Mouse (Mus musculus): ENCODE data around the gene Cplx2. TPM values are rescaled to one million over a fixed set of nuclear protein-coding genes. Genes with fewer than 3 reads are reported as not detected.

The Cplx2 gene
- polyA plus RNA-seq, 1 experiment from 2014 or later = 15.4 TPM

GRCm38 (mm10) chr13:54372665-54373064 is 1.5 kb downstream of the Cplx2 start:
- WGBS = 0% methylated on average over 10 of the region's 16 CpGs
- no peak overlapping the region for H3K9ac ChIP-seq
- no peak overlapping the region for H3K4me3 ChIP-seq
- no peak overlapping the region for H3K27ac ChIP-seq
- ATAC-seq (ENCODE audit: low FRiP score, low read depth) = 0 out of 2 replicates have a peak, but pooled peaks have one; percentile 30
- peaks cover 35% of the 10 kb centered on the region for H3K4me1 ChIP-seq
- peak overlapping the region; percentile 71 for H3K4me2 ChIP-seq (replicated peaks)
- H3K27me3 ChIP-seq (replicated peaks) = peaks cover 5% of the 10 kb centered on the region
- H3K9me3 ChIP-seq = no peaks in the 10 kb centered on the region
- no peaks in the 10 kb centered on the region for H3K36me3 ChIP-seq

GRCm38 (mm10) chr13:54374106-54374706 is 3.1 kb downstream of the Cplx2 start:
- H3K27me3 ChIP-seq (replicated peaks) = peaks cover 5% of the 10 kb centered on the region
- H3K9ac ChIP-seq = 0 out of 2 replicates have a peak overlapping the region, but pooled peaks have one; percentile 5
- H3K4me2 ChIP-seq (replicated peaks) = no peak overlapping the region
- H3K27ac ChIP-seq = no peak overlapping the region
- 37% methylated on average over 9 of the region's 9 CpGs for WGBS
- no peak overlapping the region for H3K4me3 ChIP-seq
- no peaks in the 10 kb centered on the region for H3K9me3 ChIP-seq
- peaks cover 7% of the 10 kb centered on the region; the same call in 1 of the 2 replicates for H3K36me3 ChIP-seq
- no peak for ATAC-seq (ENCODE audit: low FRiP score, low read depth)
- H3K4me1 ChIP-seq = peaks cover 35% of the 10 kb centered on the region

GRCm38 (mm10) chr13:54375497-54376495 is 4.6 kb downstream of the Cplx2 start:
- 75% methylated on average over 11 of the region's 11 CpGs for WGBS
- Histone ChIP-seq H3K9ac (no peak overlapping the region), H3K27me3 (replicated peaks) (no peaks in the 10 kb centered on the region), H3K4me2 (replicated peaks) (no peak overlapping the region), H3K36me3 (peaks cover 10% of the 10 kb centered on the region; the same call in 1 of the 2 replicates), H3K4me1 (peaks cover 27% of the 10 kb centered on the region), H3K4me3 (no peak overlapping the region), H3K9me3 (no peaks in the 10 kb centered on the region), H3K27ac (no peak overlapping the region)
- ATAC-seq (ENCODE audit: low FRiP score, low read depth) = no peak

- 88% methylated on average over 7 of the region's 7 CpGs for WGBS
- no peak overlapping the region for H3K9ac ChIP-seq
- no peaks in the 10 kb centered on the region for H3K27me3 ChIP-seq (replicated peaks)
- H3K4me1 ChIP-seq = peaks cover 21% of the 10 kb centered on the region
- H3K36me3 ChIP-seq = peaks cover 10% of the 10 kb centered on the region; the same call in 1 of the 2 replicates
- H3K27ac ChIP-seq = no peak overlapping the region
- H3K4me3 ChIP-seq = no peak overlapping the region
- no peak overlapping the region for H3K4me2 ChIP-seq (replicated peaks)
- no peak for ATAC-seq (ENCODE audit: low FRiP score, low read depth)
- no peaks in the 10 kb centered on the region for H3K9me3 ChIP-seq
These were observed 5.6 kb downstream of the Cplx2 start for GRCm38 (mm10) chr13:54376736-54377135.

GRCm38 (mm10) chr13:54378051-54378450 is 6.9 kb downstream of the Cplx2 start:
- Histone ChIP-seq H3K27ac (no peak overlapping the region), H3K4me1 (peaks cover 10% of the 10 kb centered on the region; the same call in 1 of the 2 replicates), H3K9me3 (no peaks in the 10 kb centered on the region), H3K36me3 (peaks cover 10% of the 10 kb centered on the region; the same call in 1 of the 2 replicates), H3K4me3 (no peak overlapping the region), H3K27me3 (replicated peaks) (no peaks in the 10 kb centered on the region), H3K4me2 (replicated peaks) (no peak overlapping the region), H3K9ac (no peak overlapping the region)
- ATAC-seq (ENCODE audit: low FRiP score, low read depth) = no peak
- WGBS = 66% methylated on average over 3 of the region's 3 CpGs

- Histone ChIP-seq H3K4me3 (no peak overlapping the region), H3K36me3 (peaks cover 10% of the 10 kb centered on the region; the same call in 1 of the 2 replicates), H3K9me3 (no peaks in the 10 kb centered on the region), H3K27me3 (replicated peaks) (no peaks in the 10 kb centered on the region), H3K27ac (no peak overlapping the region), H3K4me1 (peaks cover 12% of the 10 kb centered on the region; the same call in 1 of the 2 replicates), H3K4me2 (replicated peaks) (no peak overlapping the region), H3K9ac (no peak overlapping the region)
- 85% methylated on average over 5 of the region's 5 CpGs for WGBS
- ATAC-seq (ENCODE audit: low FRiP score, low read depth) = no peak
These were observed 9.3 kb downstream of the Cplx2 start for GRCm38 (mm10) chr13:54380421-54380820.

GRCm38 (mm10) chr13:54381396-54381795 is 10.2 kb downstream of the Cplx2 start:
- WGBS = 90% methylated on average over 8 of the region's 8 CpGs
- H3K27ac ChIP-seq = no peak overlapping the region
- H3K9me3 ChIP-seq = no peaks in the 10 kb centered on the region
- H3K36me3 ChIP-seq = peaks cover 10% of the 10 kb centered on the region; the same call in 1 of the 2 replicates
- no peak for ATAC-seq (ENCODE audit: low FRiP score, low read depth)
- no peak overlapping the region for H3K4me2 ChIP-seq (replicated peaks)
- no peak overlapping the region for H3K4me3 ChIP-seq
- no peak overlapping the region for H3K9ac ChIP-seq
- peaks cover 12% of the 10 kb centered on the region; the same call in 1 of the 2 replicates for H3K4me1 ChIP-seq
- H3K27me3 ChIP-seq (replicated peaks) = no peaks in the 10 kb centered on the region

GRCm38 (mm10) chr13:54383531-54383930 is 12.4 kb downstream of the Cplx2 start:
- no peak overlapping the region for H3K9ac ChIP-seq
- 85% methylated on average over 5 of the region's 5 CpGs for WGBS
- no peak overlapping the region for H3K4me2 ChIP-seq (replicated peaks)
- ATAC-seq (ENCODE audit: low FRiP score, low read depth) = no peak
- no peak overlapping the region for H3K27ac ChIP-seq
- no peaks in the 10 kb centered on the region for H3K27me3 ChIP-seq (replicated peaks)
- no peak overlapping the region for H3K4me3 ChIP-seq
- peaks cover 12% of the 10 kb centered on the region; the same call in 1 of the 2 replicates for H3K4me1 ChIP-seq
- peaks cover 10% of the 10 kb centered on the region; the same call in 1 of the 2 replicates for H3K36me3 ChIP-seq
- no peaks in the 10 kb centered on the region for H3K9me3 ChIP-seq

GRCm38 (mm10) chr13:54384518-54384917 is 13.4 kb downstream of the Cplx2 start:
- Histone ChIP-seq H3K27ac (no peak overlapping the region), H3K4me2 (replicated peaks) (peak overlapping the region; percentile 25), H3K36me3 (peaks cover 4% of the 10 kb centered on the region; the same call in 1 of the 2 replicates), H3K4me3 (no peak overlapping the region), H3K27me3 (replicated peaks) (no peaks in the 10 kb centered on the region), H3K4me1 (peaks cover 12% of the 10 kb centered on the region; the same call in 1 of the 2 replicates), H3K9me3 (no peaks in the 10 kb centered on the region), H3K9ac (no peak overlapping the region)
- WGBS = 29% methylated on average over 5 of the region's 5 CpGs
- 0 out of 2 replicates have a peak, but pooled peaks have one; percentile 4 for ATAC-seq (ENCODE audit: low FRiP score, low read depth)

- H3K27me3 ChIP-seq (replicated peaks) = no peaks in the 10 kb centered on the region
- H3K4me2 ChIP-seq (replicated peaks) = peak overlapping the region; percentile 25
- no peak for ATAC-seq (ENCODE audit: low FRiP score, low read depth)
- no peak overlapping the region for H3K27ac ChIP-seq
- 0 out of 2 replicates have a peak overlapping the region, but pooled peaks have one; percentile 17 for H3K9ac ChIP-seq
- no peaks in the 10 kb centered on the region for H3K9me3 ChIP-seq
- H3K36me3 ChIP-seq = peaks cover under 1% of the 10 kb centered on the region; the same call in 1 of the 2 replicates
- H3K4me1 ChIP-seq = peaks cover 18% of the 10 kb centered on the region; the same call in 1 of the 2 replicates
- WGBS = 48% methylated on average over 19 of the region's 19 CpGs
- no peak overlapping the region for H3K4me3 ChIP-seq
These were observed 14.2 kb downstream of the Cplx2 start for GRCm38 (mm10) chr13:54385008-54386004.

GRCm38 (mm10) chr13:54389971-54390564 is 18.9 kb downstream of the Cplx2 start:
- no peaks in the 10 kb centered on the region for H3K9me3 ChIP-seq
- no peak overlapping the region for H3K9ac ChIP-seq
- WGBS = 70% methylated on average over 8 of the region's 8 CpGs
- no peaks in the 10 kb centered on the region for H3K36me3 ChIP-seq
- no peak for ATAC-seq (ENCODE audit: low FRiP score, low read depth)
- H3K4me2 ChIP-seq (replicated peaks) = no peak overlapping the region
- peaks cover 11% of the 10 kb centered on the region; the same call in 1 of the 2 replicates for H3K4me1 ChIP-seq
- no peak overlapping the region for H3K27ac ChIP-seq
- H3K4me3 ChIP-seq = no peak overlapping the region
- H3K27me3 ChIP-seq (replicated peaks) = no peaks in the 10 kb centered on the region

All from neural tube, embryonic 12.5 days (tissue).